Mouse (Mus musculus): ENCODE results near the gene Fam227a. TPM values are rescaled to one million over a fixed set of nuclear protein-coding genes. Genes with fewer than 3 reads are reported as not detected.

The Fam227a gene
- polyA plus RNA-seq, 1 experiment from 2014 or later, result 0.90 TPM

GRCm38 (mm10) chr15:79648130-79648529 lies 10.6 kb downstream of the Fam227a start:
- no peak overlapping the region for H3K4me2 ChIP-seq (replicated peaks)
- no peak overlapping the region for H3K27ac ChIP-seq
- H3K9me3 ChIP-seq, result no peaks in the 10 kb centered on the region
- no peaks in the 10 kb centered on the region for H3K27me3 ChIP-seq (replicated peaks)
- no peaks in the 10 kb centered on the region for H3K4me1 ChIP-seq (replicated peaks)
- no peak overlapping the region for H3K9ac ChIP-seq
- WGBS, result 87% methylated on average over 12 of the region's 12 CpGs
- ATAC-seq, result no peak
- H3K4me3 ChIP-seq (replicated peaks), result no peak overlapping the region
- H3K36me3 ChIP-seq, result no peaks in the 10 kb centered on the region

GRCm38 (mm10) chr15:79645483-79645882 lies 13.3 kb downstream of the Fam227a start:
- 85% methylated on average over 2 of the region's 2 CpGs for WGBS
- H3K9me3 ChIP-seq, result no peaks in the 10 kb centered on the region
- ATAC-seq, result no peak
- H3K4me2 ChIP-seq (replicated peaks), result no peak overlapping the region
- H3K27ac ChIP-seq, result no peak overlapping the region
- no peaks in the 10 kb centered on the region for H3K4me1 ChIP-seq (replicated peaks)
- H3K4me3 ChIP-seq (replicated peaks), result no peak overlapping the region
- H3K9ac ChIP-seq, result no peak overlapping the region
- H3K36me3 ChIP-seq, result no peaks in the 10 kb centered on the region
- H3K27me3 ChIP-seq (replicated peaks), result no peaks in the 10 kb centered on the region

- Histone ChIP-seq H3K4me2 (replicated peaks) (no peak overlapping the region), H3K27ac (no peak overlapping the region), H3K36me3 (no peaks in the 10 kb centered on the region), H3K27me3 (replicated peaks) (no peaks in the 10 kb centered on the region), H3K9ac (no peak overlapping the region), H3K4me1 (replicated peaks) (no peaks in the 10 kb centered on the region), H3K9me3 (no peaks in the 10 kb centered on the region), H3K4me3 (replicated peaks) (no peak overlapping the region)
- WGBS, result 63% methylated on average over 11 of the region's 12 CpGs
- no peak for ATAC-seq
These were observed 17.5 kb downstream of the Fam227a start for GRCm38 (mm10) chr15:79641135-79641817.

GRCm38 (mm10) chr15:79630471-79630870 lies 28.3 kb downstream of the Fam227a start:
- no peaks in the 10 kb centered on the region for H3K27me3 ChIP-seq (replicated peaks)
- no peak for ATAC-seq
- WGBS, result 54% methylated on average over 2 of the region's 2 CpGs
- H3K9me3 ChIP-seq, result no peaks in the 10 kb centered on the region
- no peak overlapping the region for H3K27ac ChIP-seq
- H3K36me3 ChIP-seq, result no peaks in the 10 kb centered on the region
- H3K4me2 ChIP-seq (replicated peaks), result no peak overlapping the region
- no peak overlapping the region for H3K9ac ChIP-seq
- H3K4me1 ChIP-seq (replicated peaks), result no peaks in the 10 kb centered on the region
- no peak overlapping the region for H3K4me3 ChIP-seq (replicated peaks)

GRCm38 (mm10) chr15:79619770-79620414 lies 38.9 kb downstream of the Fam227a start:
- H3K4me2 ChIP-seq (replicated peaks), result no peak overlapping the region

GRCm38 (mm10) chr15:79618456-79618855 lies 40.3 kb downstream of the Fam227a start:
- H3K9me3 ChIP-seq, result no peaks in the 10 kb centered on the region
- H3K27me3 ChIP-seq (replicated peaks), result no peaks in the 10 kb centered on the region
- no peak overlapping the region for H3K9ac ChIP-seq
- no peak for ATAC-seq
- H3K4me1 ChIP-seq (replicated peaks), result no peaks in the 10 kb centered on the region
- WGBS, result 86% methylated on average over 7 of the region's 7 CpGs
- no peak overlapping the region for H3K4me3 ChIP-seq (replicated peaks)
- H3K27ac ChIP-seq, result no peak overlapping the region
- H3K36me3 ChIP-seq, result no peaks in the 10 kb centered on the region
- H3K4me2 ChIP-seq (replicated peaks), result no peak overlapping the region

More at GRCm38 (mm10) chr15:79619770-79620414, 38.9 kb downstream of the Fam227a start:
- H3K4me3 ChIP-seq (replicated peaks), result no peak overlapping the region
- H3K9me3 ChIP-seq, result no peaks in the 10 kb centered on the region
- WGBS, result 71% methylated on average over 11 of the region's 11 CpGs
- H3K9ac ChIP-seq, result no peak overlapping the region
- no peak for ATAC-seq
- H3K4me1 ChIP-seq (replicated peaks), result no peaks in the 10 kb centered on the region
- no peaks in the 10 kb centered on the region for H3K27me3 ChIP-seq (replicated peaks)
- no peak overlapping the region for H3K27ac ChIP-seq
- H3K36me3 ChIP-seq, result no peaks in the 10 kb centered on the region

- no peaks in the 10 kb centered on the region for H3K4me1 ChIP-seq (replicated peaks)
- no peak overlapping the region for H3K4me2 ChIP-seq (replicated peaks)
- no peak for ATAC-seq
These were observed 41.6 kb downstream of the Fam227a start for GRCm38 (mm10) chr15:79617135-79617534.

GRCm38 (mm10) chr15:79616729-79617128 lies 42.0 kb downstream of the Fam227a start:
- no peak for ATAC-seq
- Histone ChIP-seq H3K27ac (no peak overlapping the region), H3K4me2 (replicated peaks) (no peak overlapping the region), H3K4me3 (replicated peaks) (no peak overlapping the region), H3K36me3 (no peaks in the 10 kb centered on the region), H3K27me3 (replicated peaks) (no peaks in the 10 kb centered on the region), H3K9me3 (no peaks in the 10 kb centered on the region), H3K4me1 (replicated peaks) (no peaks in the 10 kb centered on the region), H3K9ac (no peak overlapping the region)
- WGBS, result 87% methylated on average over 5 of the region's 5 CpGs

More at GRCm38 (mm10) chr15:79617135-79617534, 41.6 kb downstream of the Fam227a start:
- Histone ChIP-seq H3K9ac (no peak overlapping the region), H3K9me3 (no peaks in the 10 kb centered on the region), H3K36me3 (no peaks in the 10 kb centered on the region), H3K27me3 (replicated peaks) (no peaks in the 10 kb centered on the region), H3K4me3 (replicated peaks) (no peak overlapping the region), H3K27ac (no peak overlapping the region)
- 83% methylated on average over 11 of the region's 11 CpGs for WGBS

GRCm38 (mm10) chr15:79615501-79615900 lies 43.3 kb downstream of the Fam227a start:
- WGBS, result 75% methylated on average over 7 of the region's 7 CpGs
- no peak overlapping the region for H3K9ac ChIP-seq

GRCm38 (mm10) chr15:79609226-79609625 lies 49.5 kb downstream of the Fam227a start:
- Histone ChIP-seq H3K27me3 (replicated peaks) (no peaks in the 10 kb centered on the region), H3K4me3 (replicated peaks) (no peak overlapping the region), H3K9ac (no peak overlapping the region), H3K4me2 (replicated peaks) (no peak overlapping the region), H3K9me3 (no peaks in the 10 kb centered on the region), H3K4me1 (replicated peaks) (peaks cover 7% of the 10 kb centered on the region), H3K36me3 (no peaks in the 10 kb centered on the region), H3K27ac (no peak overlapping the region)
- 90% methylated on average over 2 of the region's 2 CpGs for WGBS
- no peak for ATAC-seq

More at GRCm38 (mm10) chr15:79615501-79615900, 43.3 kb downstream of the Fam227a start:
- Histone ChIP-seq H3K9me3 (no peaks in the 10 kb centered on the region), H3K4me2 (replicated peaks) (no peak overlapping the region), H3K27me3 (replicated peaks) (no peaks in the 10 kb centered on the region), H3K36me3 (no peaks in the 10 kb centered on the region), H3K4me3 (replicated peaks) (no peak overlapping the region), H3K27ac (no peak overlapping the region), H3K4me1 (replicated peaks) (no peaks in the 10 kb centered on the region)
- no peak for ATAC-seq

GRCm38 (mm10) chr15:79608214-79608613 lies 50.5 kb downstream of the Fam227a start:
- no peak for ATAC-seq
- H3K4me1 ChIP-seq (replicated peaks), result peaks cover 7% of the 10 kb centered on the region
- no peak overlapping the region for H3K4me3 ChIP-seq (replicated peaks)
- no peak overlapping the region for H3K9ac ChIP-seq
- no peaks in the 10 kb centered on the region for H3K36me3 ChIP-seq
- no peaks in the 10 kb centered on the region for H3K27me3 ChIP-seq (replicated peaks)
- H3K9me3 ChIP-seq, result no peaks in the 10 kb centered on the region
- WGBS, result 68% methylated on average over 7 of the region's 7 CpGs
- H3K27ac ChIP-seq, result no peak overlapping the region
- H3K4me2 ChIP-seq (replicated peaks), result no peak overlapping the region

- H3K9me3 ChIP-seq, result no peaks in the 10 kb centered on the region
- ATAC-seq, result no peak
- 51% methylated on average over 2 of the region's 2 CpGs for WGBS
These were observed 51.0 kb downstream of the Fam227a start for GRCm38 (mm10) chr15:79607757-79608156.

GRCm38 (mm10) chr15:79606161-79606560 lies 52.6 kb downstream of the Fam227a start:
- Histone ChIP-seq H3K9ac (no peak overlapping the region), H3K27me3 (replicated peaks) (no peaks in the 10 kb centered on the region), H3K36me3 (no peaks in the 10 kb centered on the region), H3K27ac (no peak overlapping the region), H3K4me2 (replicated peaks) (no peak overlapping the region), H3K4me3 (replicated peaks) (no peak overlapping the region), H3K9me3 (no peaks in the 10 kb centered on the region), H3K4me1 (replicated peaks) (peaks cover 7% of the 10 kb centered on the region)
- no peak for ATAC-seq
- 88% methylated on average over 12 of the region's 12 CpGs for WGBS

More at GRCm38 (mm10) chr15:79607757-79608156, 51.0 kb downstream of the Fam227a start:
- Histone ChIP-seq H3K4me2 (replicated peaks) (no peak overlapping the region), H3K4me3 (replicated peaks) (no peak overlapping the region), H3K27me3 (replicated peaks) (no peaks in the 10 kb centered on the region), H3K27ac (no peak overlapping the region), H3K9ac (no peak overlapping the region), H3K4me1 (replicated peaks) (peaks cover 7% of the 10 kb centered on the region), H3K36me3 (no peaks in the 10 kb centered on the region)
